In genomic region chr5:22344556-22344975, GRCm38 (mm10) we compare ENCODE assay signal across 8 mouse cellular contexts. TPM values are rescaled to one million over a fixed set of nuclear protein-coding genes. Genes with fewer than 3 reads are reported as not detected.
DNase-seq lines count a peak whose midpoint lies in the region; ATAC-seq and TF ChIP-seq lines count a peak whose summit lies in the region.

TSS of gene Reln (minus strand) at chr5:22344702.

- peak within 1 kb of the TSS; percentile 91 for H3K4me2 ChIP-seq in lung, embryonic 15.5 days
- H3K4me2 ChIP-seq in kidney, embryonic 16.5 days (replicated peaks; ENCODE audit: low read depth, low read length): peak within 1 kb of the TSS; percentile 95
- peak within 1 kb of the TSS; percentile 83 for H3K4me2 ChIP-seq in liver, postnatal 0 days (ENCODE audit: low read depth, low read length)

- peaks cover 86% of the 10 kb centered on the region for H3K27me3 ChIP-seq in lung, embryonic 15.5 days
- peaks cover 91% of the 10 kb centered on the region for H3K27me3 ChIP-seq in forebrain, embryonic 10.5 days (ENCODE audit: poor library complexity, severe bottlenecking)
- H3K27me3 ChIP-seq in kidney, embryonic 16.5 days (ENCODE audit: insufficient read depth, low read length): peaks cover 70% of the 10 kb centered on the region
- H3K27me3 ChIP-seq in liver, postnatal 0 days (ENCODE audit: insufficient read depth, low read length): peaks cover 40% of the 10 kb centered on the region
- no peaks in the 10 kb centered on the region for H3K27me3 ChIP-seq in testis, adult 2 months (ENCODE audit: control insufficient read depth, insufficient read depth, low read length)

- H3K27ac ChIP-seq in lung, embryonic 15.5 days: no peak within 1 kb of the TSS
- H3K27ac ChIP-seq in forebrain, embryonic 10.5 days: peak within 1 kb of the TSS; percentile 82
- no peak within 1 kb of the TSS for H3K27ac ChIP-seq in kidney, embryonic 16.5 days (ENCODE audit: low read length)
- H3K27ac ChIP-seq in liver, postnatal 0 days (ENCODE audit: low read depth): peak within 1 kb of the TSS; percentile 75
- no peak within 1 kb of the TSS for H3K27ac ChIP-seq in testis, adult 2 months (ENCODE audit: control insufficient read depth, insufficient read depth, low read depth, low read length)

- no peak for TF ChIP-seq POLR2A in testis, adult 2 months (IDR thresholded peaks at IDR 0.05; ENCODE audit: control insufficient read depth, low read depth, low read length)

- no peak for TF ChIP-seq EP300 in liver, postnatal 0 days (IDR thresholded peaks at IDR 0.05; ENCODE audit: low read depth)

- no peak within 1 kb of the TSS for H3K9ac ChIP-seq in lung, embryonic 15.5 days
- H3K9ac ChIP-seq in kidney, embryonic 16.5 days (replicated peaks; ENCODE audit: low read length): peak within 1 kb of the TSS; percentile 64
- peak within 1 kb of the TSS; percentile 81 for H3K9ac ChIP-seq in liver, postnatal 0 days (replicated peaks)

- peaks cover 17% of the 10 kb centered on the region for H3K4me1 ChIP-seq in lung, embryonic 15.5 days
- peaks cover 27% of the 10 kb centered on the region for H3K4me1 ChIP-seq in forebrain, embryonic 10.5 days
- H3K4me1 ChIP-seq in kidney, embryonic 16.5 days (ENCODE audit: insufficient read depth, low read length): peaks cover 22% of the 10 kb centered on the region
- peaks cover 29% of the 10 kb centered on the region for H3K4me1 ChIP-seq in liver, postnatal 0 days (ENCODE audit: insufficient read depth)
- H3K4me1 ChIP-seq in testis, adult 2 months (ENCODE audit: control insufficient read depth, insufficient read depth, low read length): peaks cover 11% of the 10 kb centered on the region

- peak; percentile 74 for ATAC-seq in lung, embryonic 15.5 days (ENCODE audit: borderline replicate concordance, extremely low read depth, low FRiP score, low TSS enrichment)
- peak; percentile 70 for ATAC-seq in kidney, embryonic 16.5 days (ENCODE audit: low FRiP score, low TSS enrichment)
- ATAC-seq in liver, postnatal 0 days: peak; percentile 69

- under 1% methylated on average over 36 of the region's 68 CpGs for WGBS in lung, embryonic 15.5 days
- WGBS in forebrain, embryonic 10.5 days: 0% methylated on average over 57 of the region's 68 CpGs
- WGBS in kidney, embryonic 16.5 days: 0% methylated on average over 20 of the region's 68 CpGs
- WGBS in liver, postnatal 0 days (ENCODE audit: insufficient replicate concordance): under 1% methylated on average over 39 of the region's 68 CpGs

- no peak for DNase-seq in lung, adult 18-20 months
- DNase-seq in cerebellum, adult 11-12 months: peak; percentile 77
- DNase-seq in forebrain, embryonic 10.5 days (ENCODE audit: extremely low spot score, low spot score): peak; percentile 44
- peak; percentile 85 for DNase-seq in liver, postnatal 0 days
- DNase-seq in thymus, adult 18-20 months: no peak

- peak within 1 kb of the TSS; percentile 48 for H3K4me3 ChIP-seq in lung, embryonic 15.5 days
- H3K4me3 ChIP-seq in forebrain, embryonic 10.5 days: peak within 1 kb of the TSS; percentile 65
- peak within 1 kb of the TSS; percentile 59 for H3K4me3 ChIP-seq in kidney, embryonic 16.5 days (ENCODE audit: low read length)
- H3K4me3 ChIP-seq in liver, postnatal 0 days (ENCODE audit: low read depth, low read length): peak within 1 kb of the TSS; percentile 80
- H3K4me3 ChIP-seq in testis, adult 2 months (ENCODE audit: control insufficient read depth, low read depth, low read length): peak within 1 kb of the TSS; percentile 81

- no peak for TF ChIP-seq CTCF in liver, postnatal 0 days (IDR thresholded peaks at IDR 0.05; ENCODE audit: low read depth)
- TF ChIP-seq CTCF in testis, adult 2 months (IDR thresholded peaks at IDR 0.05; ENCODE audit: control insufficient read depth, insufficient read depth, insufficient replicate concordance, low read depth, low read length): no peak

- no peaks in the 10 kb centered on the region for H3K36me3 ChIP-seq in lung, embryonic 15.5 days
- no peaks in the 10 kb centered on the region for H3K36me3 ChIP-seq in forebrain, embryonic 10.5 days (replicated peaks)
- H3K36me3 ChIP-seq in kidney, embryonic 16.5 days (ENCODE audit: insufficient read depth, low read length): no peaks in the 10 kb centered on the region
- no peaks in the 10 kb centered on the region for H3K36me3 ChIP-seq in liver, postnatal 0 days (replicated peaks; ENCODE audit: insufficient read depth, low read length)
- H3K36me3 ChIP-seq in testis, adult 2 months (ENCODE audit: control insufficient read depth, insufficient read depth, low read length): no peaks in the 10 kb centered on the region

- H3K9me3 ChIP-seq in lung, embryonic 15.5 days: no peaks in the 10 kb centered on the region
- H3K9me3 ChIP-seq in forebrain, embryonic 10.5 days: no peaks in the 10 kb centered on the region
- H3K9me3 ChIP-seq in kidney, embryonic 16.5 days (ENCODE audit: low read length): no peaks in the 10 kb centered on the region
- no peaks in the 10 kb centered on the region for H3K9me3 ChIP-seq in liver, postnatal 0 days (ENCODE audit: low read length)

RNA-seq across cellular contexts. Expression of gene Reln, which starts in this region (rescaled TPM):
- 1.4 and 2.4 TPM in 2 replicates for polyA plus RNA-seq in lung, embryonic 15.5 days (2015; fragmentation: Nextera tagmentation; extraction: Ambion mirVana)
- 2.6 and 2.7 TPM in 2 replicates for polyA plus RNA-seq in forebrain, embryonic 10.5 days (2016; fragmentation: Nextera tagmentation; extraction: Ambion mirVana)
- 14.1 and 15.9 TPM in 2 replicates for polyA plus RNA-seq in kidney, embryonic 16.5 days (2015; fragmentation: Nextera tagmentation; extraction: Ambion mirVana)
- 15.0 and 16.8 TPM in 2 replicates for polyA plus RNA-seq in liver, postnatal 0 days (2015; fragmentation: Nextera tagmentation; extraction: Ambion mirVana)
- polyA plus RNA-seq in testis, adult 2 months (2012; rRNA removed): 10.7 and 11.5 TPM in 2 replicates

Comparison
In these comparisons a context has a peak if more than half of its experiments do, and no peak if none do; other contexts are left out.
1. H3K27ac ChIP-seq: peak in forebrain, embryonic 10.5 days (single experiment) and liver, postnatal 0 days (single experiment); none in lung, embryonic 15.5 days (single experiment), kidney, embryonic 16.5 days (single experiment) and testis, adult 2 months (single experiment).
2. DNase-seq: peak in cerebellum, adult 11-12 months (single experiment), forebrain, embryonic 10.5 days (single experiment) and liver, postnatal 0 days (single experiment); none in lung, adult 18-20 months (0 of 2) and thymus, adult 18-20 months (0 of 2).
3. Peak in every context shown above with its lines, with median percentiles within 50 percentile points of each other: ATAC-seq, H3K4me2 ChIP-seq and H3K4me3 ChIP-seq.